Mouse (Mus musculus) intestine, embryonic 14.5 days (tissue): ENCODE results near the gene Vsx2. TPM values are rescaled to one million over a fixed set of nuclear protein-coding genes. Genes with fewer than 3 reads are reported as not detected.

ENCODE experiments used
- polyA plus RNA-seq: library from polyadenylated mRNA; unstranded; fragments of >200 nt; fragmentation: Nextera tagmentation; extraction: Ambion mirVana; gene quantifications from 2 replicates; pipeline ENCODE4 v1.2.1, GENCODE M21; 2014

Gene Vsx2
- polyA plus RNA-seq, 1 experiment from 2014 or later, result not detected

Other genes starting within 250 kb of the Vsx2 start
- gene Coq6, start 208.1 kb upstream of the Vsx2 start, polyA plus RNA-seq, result 50.7 and 52.2 TPM in 2 replicates
- gene Fam161b, start 207.9 kb upstream of the Vsx2 start, polyA plus RNA-seq, result 2.5 and 2.6 TPM in 2 replicates
- gene Entpd5, start 160.7 kb upstream of the Vsx2 start, polyA plus RNA-seq, result 19.6 and 19.7 TPM in 2 replicates
- gene Bbof1, start 160.7 kb upstream of the Vsx2 start, polyA plus RNA-seq, result 0.99 and 1.2 TPM in 2 replicates
- 21.4 and 23.1 TPM in 2 replicates for gene Rnf113a2, start 152.6 kb upstream of the Vsx2 start, polyA plus RNA-seq
- gene Aldh6a1, start 118.8 kb upstream of the Vsx2 start, polyA plus RNA-seq, result 29.5 and 33.1 TPM in 2 replicates
- 18.0 and 18.2 TPM in 2 replicates for gene Lin52, start 118.3 kb upstream of the Vsx2 start, polyA plus RNA-seq
- 10.3 and 12.8 TPM in 2 replicates for gene Abcd4, start 47.7 kb downstream of the Vsx2 start, polyA plus RNA-seq
- not detected in 2 replicates for gene Vrtn, start 71.3 kb downstream of the Vsx2 start, polyA plus RNA-seq
- gene Syndig1l, start 129.1 kb downstream of the Vsx2 start, polyA plus RNA-seq, result 0.11 and 0.20 TPM in 2 replicates
- 61.0 and 66.1 TPM in 2 replicates for gene Npc2, start 203.4 kb downstream of the Vsx2 start, polyA plus RNA-seq
- gene Isca2, start 203.5 kb downstream of the Vsx2 start, polyA plus RNA-seq, result 135 and 143 TPM in 2 replicates